Mouse (Mus musculus) limb, embryonic 11.5 days (tissue): ENCODE results near the gene 1700016H13Rik. TPM values are rescaled to one million over a fixed set of nuclear protein-coding genes. Genes with fewer than 3 reads are reported as not detected.

Experiments
- ATAC-seq: fragments of 200-750 bp; cut with Nextera tagmentation; 2 replicates; pipeline ENCODE4 v1.8.0; 2017; ENCODE audit warnings: low read depth; ENCODE audit not compliant: insufficient number of reproducible peaks, low FRiP score, low TSS enrichment
- DNase-seq: peaks from one replicate; pipeline ENCODE4 v3.0.0-alpha.2; 2015; ENCODE audit warnings: low spot score
- H3K27ac ChIP-seq: fragments of 300-500 bp; sonication (generic); replicated peaks from 2 replicates; pipeline ENCODE4 v1.5.1; 2014; ENCODE audit warnings: low read depth, mild to moderate bottlenecking, low read length
- H3K27me3 ChIP-seq: fragments of 300-500 bp; sonication (generic); 2 replicates; pipeline ENCODE4 v1.6.1; 2014; ENCODE audit warnings: mild to moderate bottlenecking, low read length, mixed read lengths; ENCODE audit not compliant: control insufficient read depth, insufficient read depth
- H3K36me3 ChIP-seq: fragments of 300-500 bp; sonication (generic); 2 replicates; pipeline ENCODE4 v1.6.1; 2014; ENCODE audit warnings: mild to moderate bottlenecking, low read length, moderate library complexity, mixed read lengths; ENCODE audit not compliant: control insufficient read depth, insufficient read depth
- H3K4me1 ChIP-seq: fragments of 300-500 bp; sonication (generic); 2 replicates; pipeline ENCODE4 v1.6.1; 2014; ENCODE audit warnings: low read length, mixed read lengths; ENCODE audit not compliant: control insufficient read depth, insufficient read depth
- H3K4me2 ChIP-seq: fragments of 300-500 bp; sonication (generic); 2 replicates; pipeline ENCODE4 v1.6.1; 2014; ENCODE audit warnings: low read depth, mild to moderate bottlenecking, moderate library complexity; ENCODE audit not compliant: severe bottlenecking
- H3K4me3 ChIP-seq: fragments of 300-500 bp; sonication (generic); 2 replicates; pipeline ENCODE4 v1.5.1; 2014; ENCODE audit warnings: low read depth, low read length
- H3K9ac ChIP-seq: fragments of 300-500 bp; sonication (generic); 2 replicates; pipeline ENCODE4 v1.6.1; 2014; ENCODE audit warnings: mild to moderate bottlenecking, low read length
- H3K9me3 ChIP-seq: fragments of 300-500 bp; sonication (generic); 2 replicates; pipeline ENCODE4 v1.6.1; 2016; ENCODE audit warnings: low read length; ENCODE audit not compliant: control insufficient read depth
- WGBS: fragments of 180-500 bp; shearing (Covaris S2); extraction: QIAGEN DNeasy Blood & Tissue Kit; methylation state at CpG from one replicate; pipeline ENCODE4 v1.1.7; 2014; 5-methylcytosine and 5-hydroxymethylcytosine counted together
- polyA plus RNA-seq: library from polyadenylated mRNA; unstranded; fragments of >200 nt; fragmentation: Nextera tagmentation; extraction: Ambion mirVana; gene quantifications from 2 replicates; pipeline ENCODE4 v1.2.1, GENCODE M21; 2014

Gene 1700016H13Rik
- polyA plus RNA-seq, 1 experiment from 2014 or later = 0.17 TPM

GRCm38 (mm10) chr5:103680381-103680780, 24.6 kb upstream of the 1700016H13Rik start:
- WGBS = 38% methylated on average over 4 of the region's 4 CpGs
- Histone ChIP-seq H3K27me3 (no peaks in the 10 kb centered on the region), H3K4me1 (no peaks in the 10 kb centered on the region), H3K27ac (no peak overlapping the region), H3K36me3 (no peaks in the 10 kb centered on the region), H3K9me3 (no peaks in the 10 kb centered on the region), H3K4me3 (no peak overlapping the region), H3K4me2 (no peak overlapping the region), H3K9ac (no peak overlapping the region)
- DNase-seq (peak; percentile 84), ATAC-seq (no peak)

- H3K27ac ChIP-seq = no peak overlapping the region
- H3K4me2 ChIP-seq = no peak overlapping the region
- no peak overlapping the region for H3K4me3 ChIP-seq
- no peaks in the 10 kb centered on the region for H3K27me3 ChIP-seq
- H3K9me3 ChIP-seq = no peaks in the 10 kb centered on the region
- no peak overlapping the region for H3K9ac ChIP-seq
- no peak for ATAC-seq
- no peaks in the 10 kb centered on the region for H3K36me3 ChIP-seq
- no peaks in the 10 kb centered on the region for H3K4me1 ChIP-seq
- 90% methylated on average over 5 of the region's 5 CpGs for WGBS
- DNase-seq = no peak
Observed at GRCm38 (mm10) chr5:103678974-103679373, 23.2 kb upstream of the 1700016H13Rik start.

- Histone ChIP-seq H3K27me3 (no peaks in the 10 kb centered on the region), H3K27ac (no peak overlapping the region), H3K4me3 (no peak overlapping the region), H3K9ac (no peak overlapping the region), H3K9me3 (no peaks in the 10 kb centered on the region), H3K36me3 (no peaks in the 10 kb centered on the region), H3K4me2 (no peak overlapping the region), H3K4me1 (no peaks in the 10 kb centered on the region)
- WGBS = 81% methylated on average over 6 of the region's 6 CpGs
- ATAC-seq = no peak
- DNase-seq = no peak
Observed at GRCm38 (mm10) chr5:103677894-103678293, 22.1 kb upstream of the 1700016H13Rik start.

DNA sequence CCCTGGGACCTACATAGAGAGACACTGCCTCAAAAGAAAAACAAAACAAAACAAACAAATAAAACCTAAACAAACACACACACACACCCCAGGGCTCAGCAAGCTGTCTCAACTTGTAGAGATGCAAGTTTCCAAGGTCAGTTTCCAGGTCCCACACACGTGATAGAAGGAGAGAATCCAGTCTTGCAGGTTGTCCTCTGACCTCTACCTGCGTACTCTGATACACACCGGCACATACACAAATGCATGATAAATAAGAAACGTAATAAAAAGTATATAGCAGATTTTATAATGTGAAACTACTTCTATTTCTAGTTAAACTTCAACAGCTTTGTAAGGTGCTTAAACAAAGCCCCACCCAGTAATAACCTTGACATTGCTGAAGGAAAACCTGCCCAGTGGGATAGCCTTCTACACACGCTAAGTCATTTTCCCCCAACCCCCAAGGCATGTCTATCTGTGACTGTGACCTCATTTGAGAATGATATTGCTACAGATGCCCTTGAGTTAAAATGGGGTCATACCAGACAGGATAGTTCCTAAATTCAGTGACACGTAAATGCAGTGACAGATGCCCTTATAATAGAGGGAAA, 20.6 kb upstream of the 1700016H13Rik start:
- Histone ChIP-seq H3K9me3 (no peaks in the 10 kb centered on the region), H3K4me1 (no peaks in the 10 kb centered on the region), H3K4me2 (no peak overlapping the region), H3K27ac (no peak overlapping the region), H3K36me3 (no peaks in the 10 kb centered on the region), H3K4me3 (no peak overlapping the region), H3K9ac (no peak overlapping the region), H3K27me3 (no peaks in the 10 kb centered on the region)
- no peak for DNase-seq
- no peak for ATAC-seq
- WGBS = 89% methylated on average over 6 of the region's 6 CpGs

DNA sequence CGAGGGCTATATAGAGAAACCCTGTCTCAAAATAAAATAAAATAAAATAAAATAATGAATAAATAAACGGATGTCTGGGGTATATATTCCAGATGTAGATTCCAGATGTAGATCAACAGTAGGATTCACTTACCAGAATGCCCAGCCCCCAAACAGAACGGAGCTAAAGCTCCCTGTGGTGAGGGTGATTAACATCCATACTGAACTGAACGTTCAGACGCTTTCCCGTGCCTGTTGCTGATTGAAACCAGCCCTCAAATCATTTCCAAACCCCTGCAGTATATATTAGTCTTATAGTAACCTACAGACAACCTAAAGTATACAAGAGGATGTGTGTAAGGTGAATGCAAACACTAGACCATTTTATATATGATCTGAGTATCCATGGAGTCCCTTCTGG, 18.7 kb upstream of the 1700016H13Rik start:
- H3K36me3 ChIP-seq = no peaks in the 10 kb centered on the region
- no peaks in the 10 kb centered on the region for H3K9me3 ChIP-seq
- DNase-seq (peak; percentile 51), ATAC-seq (peak; percentile 78; the same call in 1 of the 2 replicates)
- H3K4me1 ChIP-seq = no peaks in the 10 kb centered on the region
- H3K4me3 ChIP-seq = no peak overlapping the region
- WGBS = 24% methylated on average over 6 of the region's 6 CpGs
- H3K4me2 ChIP-seq = no peak overlapping the region
- H3K27ac ChIP-seq = no peak overlapping the region
- no peak overlapping the region for H3K9ac ChIP-seq
- no peaks in the 10 kb centered on the region for H3K27me3 ChIP-seq

DNA sequence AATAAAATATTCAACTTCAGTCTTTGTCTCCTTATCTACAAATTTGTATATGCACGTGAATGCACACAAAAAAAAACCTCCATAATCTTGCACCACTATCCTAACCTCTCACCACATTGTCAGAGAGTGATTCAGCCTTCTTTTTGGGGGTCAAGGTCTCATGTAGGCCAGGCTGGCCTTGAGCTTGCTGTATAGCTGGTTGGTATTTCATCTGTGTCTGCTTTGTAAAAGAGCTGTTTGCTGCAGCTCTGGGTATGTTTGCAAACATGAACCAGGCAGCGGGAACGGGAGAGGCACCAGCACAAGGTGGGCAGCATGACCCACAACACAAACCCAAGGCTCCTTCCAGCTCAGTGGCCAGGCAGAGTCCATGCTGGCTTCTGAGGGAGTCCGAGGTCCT, 17.8 kb upstream of the 1700016H13Rik start:
- ATAC-seq (no peak), DNase-seq (no peak)
- Histone ChIP-seq H3K27me3 (no peaks in the 10 kb centered on the region), H3K4me2 (no peak overlapping the region), H3K4me1 (no peaks in the 10 kb centered on the region), H3K36me3 (no peaks in the 10 kb centered on the region), H3K27ac (no peak overlapping the region), H3K4me3 (no peak overlapping the region), H3K9ac (no peak overlapping the region), H3K9me3 (no peaks in the 10 kb centered on the region)
- WGBS = 86% methylated on average over 4 of the region's 4 CpGs

DNA sequence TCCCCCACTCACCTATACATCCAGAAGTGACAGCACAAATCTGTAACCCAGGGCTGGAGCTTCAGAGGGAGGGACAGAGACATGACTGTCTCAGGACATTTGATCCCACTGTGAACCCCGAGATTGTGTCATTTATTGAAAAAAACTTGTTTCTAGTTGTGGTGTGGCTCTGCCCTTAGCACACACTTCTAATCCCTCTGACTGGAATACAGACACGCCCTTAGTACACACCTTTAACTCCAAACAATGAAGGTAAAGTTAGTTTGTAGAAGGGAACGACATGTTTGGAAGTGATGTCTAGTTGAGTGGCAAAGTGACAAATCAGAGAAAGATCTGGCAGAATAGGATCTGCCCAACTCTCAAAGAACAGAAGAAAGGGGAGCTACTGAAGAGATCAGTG, 16.0 kb upstream of the 1700016H13Rik start:
- DNase-seq (no peak), ATAC-seq (no peak)
- 73% methylated on average over 3 of the region's 3 CpGs for WGBS
- H3K27ac ChIP-seq = no peak overlapping the region
- no peak overlapping the region for H3K4me2 ChIP-seq
- no peak overlapping the region for H3K9ac ChIP-seq
- no peak overlapping the region for H3K4me3 ChIP-seq
- H3K9me3 ChIP-seq = no peaks in the 10 kb centered on the region
- no peaks in the 10 kb centered on the region for H3K4me1 ChIP-seq
- no peaks in the 10 kb centered on the region for H3K27me3 ChIP-seq
- H3K36me3 ChIP-seq = no peaks in the 10 kb centered on the region

- Histone ChIP-seq H3K9me3 (no peaks in the 10 kb centered on the region), H3K4me1 (no peaks in the 10 kb centered on the region), H3K9ac (no peak overlapping the region), H3K36me3 (no peaks in the 10 kb centered on the region), H3K27ac (no peak overlapping the region), H3K27me3 (no peaks in the 10 kb centered on the region), H3K4me2 (no peak overlapping the region), H3K4me3 (no peak overlapping the region)
- ATAC-seq (no peak), DNase-seq (no peak)
- 79% methylated on average over 2 of the region's 2 CpGs for WGBS
Observed at GRCm38 (mm10) chr5:103665876-103666275, 10.1 kb upstream of the 1700016H13Rik start.

DNA sequence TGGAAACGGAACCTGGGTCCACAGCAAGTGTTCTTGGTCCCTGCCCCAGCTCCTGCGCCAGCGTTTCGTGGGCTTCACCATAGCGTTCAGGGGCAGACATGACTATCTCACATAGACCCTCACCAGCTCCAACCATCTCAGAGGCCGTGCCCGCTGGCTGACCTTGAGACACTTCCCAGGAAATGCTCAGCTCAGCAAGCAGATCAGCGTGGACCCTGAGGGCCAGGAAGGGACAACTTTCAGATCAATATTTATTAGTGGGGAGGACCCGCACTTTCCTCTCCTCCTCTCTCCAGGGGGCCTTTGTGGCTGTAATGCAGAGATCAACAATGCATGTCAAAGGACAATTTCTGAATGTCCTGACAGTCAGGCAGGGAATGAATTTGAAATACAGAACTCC, 9.1 kb upstream of the 1700016H13Rik start:
- Histone ChIP-seq H3K36me3 (no peaks in the 10 kb centered on the region), H3K4me2 (no peak overlapping the region), H3K27me3 (no peaks in the 10 kb centered on the region), H3K4me3 (no peak overlapping the region), H3K9me3 (no peaks in the 10 kb centered on the region), H3K9ac (no peak overlapping the region), H3K4me1 (no peaks in the 10 kb centered on the region), H3K27ac (no peak overlapping the region)
- ATAC-seq = no peak
- WGBS = 77% methylated on average over 9 of the region's 9 CpGs
- DNase-seq = no peak
